Mouse (Mus musculus) embryonic fibroblast, embryonic 13.5 days (primary cell): ENCODE results near the gene Map4k4.

Experiments used
- CTCF ChIP-seq: IDR thresholded peaks from 2 replicates; pipeline ENCODE4 v1.5.1; 2011; ENCODE audit warnings: mild to moderate bottlenecking, control low read depth, low read length, moderate library complexity, borderline replicate concordance; ENCODE audit not compliant: insufficient read depth
- POLR2A ChIP-seq: IDR thresholded peaks from 2 replicates; pipeline ENCODE4 v1.6.1; 2011; ENCODE audit warnings: low read depth, mild to moderate bottlenecking, control low read depth, low read length, moderate library complexity

GRCm38 (mm10) chr1:40055963-40056362, 155.2 kb downstream of the Map4k4 start:
- no peak for TF ChIP-seq CTCF
- TF ChIP-seq POLR2A: no peak
